Mouse (Mus musculus) heart, embryonic 11.5 days (tissue): Measurements from ENCODE around the gene Drd4. TPM values are rescaled to one million over a fixed set of nuclear protein-coding genes. Genes with fewer than 3 reads are reported as not detected.

ENCODE experiments used
- ATAC-seq: fragments of 200-750 bp; cut with Nextera tagmentation; replicated peaks from 2 replicates; pipeline ENCODE4 v1.8.0; 2017; ENCODE audit warnings: moderate library complexity; ENCODE audit not compliant: insufficient number of reproducible peaks, low FRiP score, low TSS enrichment
- H3K27ac ChIP-seq: fragments of 300-500 bp; sonication (generic); 2 replicates; pipeline ENCODE4 v1.5.1; 2014; ENCODE audit warnings: mild to moderate bottlenecking, low read depth, low read length
- H3K27me3 ChIP-seq: fragments of 300-500 bp; sonication (generic); 2 replicates; pipeline ENCODE4 v1.6.1; 2014; ENCODE audit warnings: mild to moderate bottlenecking, low read length, mixed read lengths; ENCODE audit not compliant: control insufficient read depth, insufficient read depth
- H3K36me3 ChIP-seq: fragments of 300-500 bp; sonication (generic); 2 replicates; pipeline ENCODE4 v1.6.1; 2014; ENCODE audit warnings: mild to moderate bottlenecking, low read length, moderate library complexity, mixed read lengths; ENCODE audit not compliant: control insufficient read depth, insufficient read depth
- H3K4me1 ChIP-seq: fragments of 300-500 bp; sonication (generic); 2 replicates; pipeline ENCODE4 v1.6.1; 2014; ENCODE audit warnings: low read length; ENCODE audit not compliant: control insufficient read depth, insufficient read depth
- H3K4me2 ChIP-seq: fragments of 300-500 bp; sonication (generic); 2 replicates; pipeline ENCODE4 v1.6.1; 2014; ENCODE audit warnings: mild to moderate bottlenecking, moderate library complexity
- H3K4me3 ChIP-seq: fragments of 300-500 bp; sonication (generic); 2 replicates; pipeline ENCODE4 v1.5.1; 2014; ENCODE audit warnings: low read depth, low read length
- H3K9ac ChIP-seq: fragments of 300-500 bp; sonication (generic); 2 replicates; pipeline ENCODE4 v1.6.1; 2014; ENCODE audit warnings: mild to moderate bottlenecking, low read depth, low read length, moderate library complexity
- H3K9me3 ChIP-seq: fragments of 300-500 bp; sonication (generic); replicated peaks from 2 replicates; pipeline ENCODE4 v1.6.1; 2016; ENCODE audit warnings: low read length; ENCODE audit not compliant: control insufficient read depth
- WGBS: fragments of 180-500 bp; shearing (Covaris S2); extraction: QIAGEN DNeasy Blood & Tissue Kit; methylation state at CpG from one replicate; pipeline ENCODE4 v1.1.7; 2014; ENCODE audit not compliant: insufficient replicate concordance; 5-methylcytosine and 5-hydroxymethylcytosine counted together
- polyA plus RNA-seq: library from polyadenylated mRNA; unstranded; fragments of >200 nt; fragmentation: Nextera tagmentation; extraction: Ambion mirVana; gene quantifications from 2 replicates; pipeline ENCODE4 v1.2.1, GENCODE M21; 2014

Gene Drd4
- polyA plus RNA-seq, 1 experiment from 2014 or later: 0.10 TPM

DNA sequence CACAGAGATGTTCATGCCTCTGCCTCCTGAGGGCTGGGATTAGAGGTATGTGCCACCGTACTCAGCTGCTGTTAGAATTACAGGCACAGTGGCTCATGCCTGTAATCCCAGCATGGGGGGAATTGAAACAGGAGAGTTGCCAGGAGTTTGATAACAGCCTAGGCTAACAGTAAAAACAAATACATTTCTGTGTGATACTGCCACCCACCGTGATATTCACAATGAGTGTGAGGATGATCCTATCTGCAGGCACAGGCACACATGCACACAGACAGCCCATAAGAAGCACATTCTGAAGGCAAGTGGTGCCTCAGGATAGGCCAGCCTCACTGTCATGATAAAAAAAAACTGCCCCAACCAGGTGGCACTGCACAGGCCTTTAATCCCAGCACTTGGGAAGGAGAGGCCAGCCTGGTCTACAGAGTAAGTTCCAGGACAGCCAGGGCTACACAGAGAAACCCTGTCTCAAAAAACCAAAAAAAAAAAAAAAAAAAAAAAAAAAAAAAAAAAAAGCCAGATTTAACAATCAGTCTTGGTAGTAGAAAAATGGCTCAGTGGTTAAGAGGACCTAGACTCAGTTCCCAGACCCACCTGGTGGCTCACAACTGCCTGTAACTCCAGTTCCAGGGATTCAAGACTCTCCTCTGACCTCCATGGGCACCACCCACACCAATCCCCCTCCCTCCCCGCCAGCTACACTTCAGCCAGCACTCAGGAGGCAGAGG, 6.3 kb downstream of the Drd4 start:
- no peak overlapping the region for H3K9ac ChIP-seq
- peaks cover 16% of the 10 kb centered on the region for H3K4me1 ChIP-seq
- peaks cover 16% of the 10 kb centered on the region; the same call in 1 of the 2 replicates for H3K36me3 ChIP-seq
- H3K9me3 ChIP-seq: no peaks in the 10 kb centered on the region
- H3K27me3 ChIP-seq: peaks cover 29% of the 10 kb centered on the region
- 82% methylated on average over 3 of the region's 3 CpGs for WGBS
- no peak overlapping the region for H3K4me2 ChIP-seq
- no peak overlapping the region for H3K4me3 ChIP-seq
- H3K27ac ChIP-seq: no peak overlapping the region
- no peak for ATAC-seq

DNA sequence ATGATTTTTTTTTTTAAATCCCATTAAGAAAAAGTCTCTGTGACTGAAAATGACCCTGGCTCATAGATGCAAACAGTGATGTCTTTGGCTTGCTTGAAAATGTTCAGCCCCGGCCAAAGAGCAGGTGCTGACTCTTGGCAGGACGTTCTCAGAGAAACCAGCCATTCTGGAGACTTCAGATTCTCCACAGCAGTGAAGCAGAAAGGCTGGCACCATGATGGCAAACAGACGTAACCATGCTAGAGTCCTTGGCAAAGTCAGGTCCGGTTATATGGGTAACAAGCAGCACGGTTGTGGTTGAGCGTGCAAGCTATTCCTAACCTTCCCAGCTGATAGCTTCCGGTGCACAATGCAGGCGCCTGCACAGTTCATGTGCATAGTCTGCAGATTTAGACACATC, 7.4 kb downstream of the Drd4 start:
- Histone ChIP-seq H3K4me3 (no peak overlapping the region), H3K9ac (no peak overlapping the region), H3K4me1 (peaks cover 7% of the 10 kb centered on the region), H3K36me3 (peaks cover 16% of the 10 kb centered on the region; the same call in 1 of the 2 replicates), H3K27ac (no peak overlapping the region), H3K9me3 (no peaks in the 10 kb centered on the region), H3K4me2 (no peak overlapping the region), H3K27me3 (peaks cover 18% of the 10 kb centered on the region)
- ATAC-seq: no peak
- 93% methylated on average over 8 of the region's 8 CpGs for WGBS

DNA sequence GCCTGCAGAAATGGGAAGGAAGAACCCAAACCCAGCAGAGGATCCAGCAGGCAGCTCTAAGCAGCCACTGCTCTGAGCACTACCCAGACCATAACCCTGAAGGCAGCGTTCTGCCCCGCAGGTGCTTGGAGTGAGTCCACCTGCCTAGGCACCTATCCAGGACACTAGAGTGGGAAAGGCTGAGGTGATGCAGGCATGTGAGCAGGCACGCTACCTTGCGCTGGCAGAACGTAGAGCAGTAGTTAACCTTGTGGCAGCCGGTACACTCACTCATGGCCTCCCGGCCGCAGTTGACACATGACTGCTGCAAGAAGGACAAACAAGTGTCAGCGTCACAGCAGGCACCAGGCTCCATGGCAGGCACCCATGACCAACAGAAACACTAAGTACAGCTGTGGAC, 9.6 kb downstream of the Drd4 start:
- Histone ChIP-seq H3K4me2 (no peak overlapping the region), H3K9me3 (no peaks in the 10 kb centered on the region), H3K9ac (no peak overlapping the region), H3K27me3 (no peaks in the 10 kb centered on the region), H3K27ac (no peak overlapping the region), H3K4me3 (no peak overlapping the region), H3K4me1 (no peaks in the 10 kb centered on the region), H3K36me3 (peaks cover 24% of the 10 kb centered on the region; the same call in 1 of the 2 replicates)
- no peak for ATAC-seq
- WGBS: 95% methylated on average over 9 of the region's 9 CpGs

DNA sequence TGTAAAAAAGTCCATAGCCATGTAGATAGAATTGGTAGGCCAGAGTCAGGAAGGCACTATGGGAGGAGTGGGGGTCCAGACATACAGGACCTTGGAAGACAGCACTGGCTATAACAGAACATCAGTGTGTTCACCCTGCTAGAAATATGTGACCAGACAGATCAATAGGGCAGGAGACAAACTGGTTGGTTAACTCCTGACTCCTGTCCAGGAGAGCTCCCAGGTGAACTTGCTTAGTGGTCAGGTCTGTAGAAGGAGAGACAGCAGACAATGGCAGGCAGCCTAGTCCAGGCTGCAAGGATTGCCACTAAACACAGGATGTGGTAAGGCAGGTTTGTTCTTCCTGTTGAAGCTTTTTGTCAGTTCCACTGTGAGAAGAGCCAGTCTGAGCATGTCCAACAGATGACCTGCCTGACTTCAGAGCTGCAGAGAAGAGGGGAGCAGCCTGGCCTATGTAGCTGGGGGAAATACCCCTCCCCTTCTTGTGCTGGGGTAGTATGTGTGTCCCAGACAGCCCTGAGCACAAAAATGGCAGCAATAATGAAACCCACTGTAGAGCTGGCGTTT, 11.0 kb downstream of the Drd4 start:
- Histone ChIP-seq H3K27ac (no peak overlapping the region), H3K4me1 (no peaks in the 10 kb centered on the region), H3K9ac (no peak overlapping the region), H3K4me2 (no peak overlapping the region), H3K4me3 (no peak overlapping the region), H3K36me3 (peaks cover 22% of the 10 kb centered on the region; the same call in 1 of the 2 replicates), H3K27me3 (no peaks in the 10 kb centered on the region), H3K9me3 (no peaks in the 10 kb centered on the region)
- 86% methylated on average over 1 of the region's 1 CpGs for WGBS
- ATAC-seq: no peak

DNA sequence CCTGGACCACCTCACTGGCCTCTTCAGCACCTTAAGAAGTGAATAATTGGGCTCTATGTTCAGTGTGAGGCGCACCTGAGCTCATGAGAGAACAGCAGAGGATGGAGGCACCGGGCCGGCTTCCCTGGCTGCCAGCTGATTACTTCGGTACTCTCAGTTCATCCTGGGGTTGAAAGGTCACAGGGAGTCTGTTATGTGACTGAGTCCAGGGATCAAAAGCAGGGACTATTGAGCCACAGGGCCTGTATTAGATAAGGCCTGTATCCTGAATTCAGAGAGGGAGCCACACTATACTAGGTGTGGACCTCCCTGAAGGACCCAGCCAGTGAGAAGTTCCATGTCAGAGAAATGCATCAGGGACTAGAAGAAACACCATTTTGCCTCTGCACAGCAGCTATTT, 12.7 kb downstream of the Drd4 start:
- H3K9ac ChIP-seq: no peak overlapping the region
- no peaks in the 10 kb centered on the region for H3K9me3 ChIP-seq
- peaks cover 24% of the 10 kb centered on the region; the same call in 1 of the 2 replicates for H3K36me3 ChIP-seq
- WGBS: 87% methylated on average over 4 of the region's 4 CpGs
- no peak overlapping the region for H3K4me3 ChIP-seq
- no peak overlapping the region for H3K27ac ChIP-seq
- no peaks in the 10 kb centered on the region for H3K4me1 ChIP-seq
- no peak for ATAC-seq
- H3K4me2 ChIP-seq: no peak overlapping the region
- no peaks in the 10 kb centered on the region for H3K27me3 ChIP-seq

DNA sequence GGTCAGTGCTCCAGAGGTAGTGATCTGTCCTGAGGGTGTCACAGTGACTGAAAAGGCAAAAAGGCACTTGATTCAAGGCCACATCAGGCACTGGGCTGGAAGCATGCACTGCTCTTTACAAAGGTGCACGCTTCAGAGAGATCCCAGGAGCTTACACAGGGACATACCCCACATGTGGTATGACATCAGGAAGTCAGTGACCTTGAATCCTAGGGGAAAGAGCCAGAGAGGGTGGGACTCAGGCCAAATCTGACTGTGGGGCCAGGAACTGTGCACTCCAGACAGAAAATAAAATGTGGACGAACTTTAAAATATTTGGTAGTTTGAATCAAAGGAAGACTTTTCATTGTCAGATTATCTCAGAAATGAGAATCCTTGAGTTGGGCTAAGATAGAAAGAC, 22.6 kb downstream of the Drd4 start:
- no peak overlapping the region for H3K27ac ChIP-seq
- H3K27me3 ChIP-seq: no peaks in the 10 kb centered on the region
- no peaks in the 10 kb centered on the region for H3K4me1 ChIP-seq
- no peak overlapping the region for H3K4me2 ChIP-seq
- H3K4me3 ChIP-seq: no peak overlapping the region
- H3K36me3 ChIP-seq: peaks cover 43% of the 10 kb centered on the region
- no peaks in the 10 kb centered on the region for H3K9me3 ChIP-seq
- 87% methylated on average over 2 of the region's 2 CpGs for WGBS
- H3K9ac ChIP-seq: no peak overlapping the region
- no peak for ATAC-seq

DNA sequence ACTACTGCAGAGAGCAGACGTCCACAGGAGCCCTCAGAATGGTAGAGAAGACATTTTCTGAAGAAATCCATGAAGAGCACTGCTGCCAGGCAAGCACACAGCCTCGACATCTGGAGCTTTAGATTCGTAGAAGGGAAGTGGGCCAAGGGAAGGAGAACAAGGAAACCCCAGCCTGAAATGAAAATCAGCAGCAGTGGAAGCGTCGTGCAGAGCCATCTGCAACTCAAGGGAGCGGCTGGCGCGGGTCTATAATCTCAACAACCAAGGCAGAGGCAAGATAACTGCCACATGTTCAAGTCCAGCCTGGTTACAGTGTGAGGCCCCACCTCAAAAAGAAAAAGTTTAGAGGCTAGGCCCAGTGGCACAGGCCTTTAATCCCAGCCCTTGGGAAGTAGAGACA, 23.3 kb downstream of the Drd4 start:
- WGBS: 80% methylated on average over 8 of the region's 8 CpGs
- H3K4me2 ChIP-seq: no peak overlapping the region

DNA sequence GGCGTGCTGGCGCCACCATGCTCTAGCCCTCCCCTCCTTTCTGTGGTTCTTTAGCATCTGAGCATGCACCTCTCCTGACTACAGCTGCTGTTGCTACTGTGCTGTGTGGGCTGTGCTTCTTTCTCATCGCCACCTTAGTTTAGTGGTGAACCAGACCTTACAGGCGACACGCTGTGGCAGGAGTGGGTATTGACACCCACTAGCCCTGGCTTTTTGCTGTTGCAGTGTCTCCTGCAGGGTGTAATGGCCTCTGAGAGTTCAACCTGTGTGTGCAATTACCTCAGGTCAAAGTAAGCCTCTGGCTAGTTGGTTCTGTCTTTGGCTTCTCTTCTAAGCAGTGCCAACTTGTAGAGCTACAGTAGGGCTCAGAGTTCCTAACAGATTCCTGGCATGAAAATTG, 24.2 kb downstream of the Drd4 start:
- no peak for ATAC-seq
- Histone ChIP-seq H3K9ac (no peak overlapping the region), H3K36me3 (peaks cover 39% of the 10 kb centered on the region), H3K4me3 (no peak overlapping the region), H3K9me3 (no peaks in the 10 kb centered on the region), H3K27me3 (no peaks in the 10 kb centered on the region), H3K27ac (no peak overlapping the region), H3K4me1 (no peaks in the 10 kb centered on the region), H3K4me2 (no peak overlapping the region)
- WGBS: 78% methylated on average over 5 of the region's 5 CpGs

More for the DNA sequence above, 23.3 kb downstream of the Drd4 start:
- no peak overlapping the region for H3K27ac ChIP-seq
- H3K9ac ChIP-seq: no peak overlapping the region
- H3K9me3 ChIP-seq: no peaks in the 10 kb centered on the region
- H3K36me3 ChIP-seq: peaks cover 40% of the 10 kb centered on the region
- ATAC-seq: no peak
- H3K4me3 ChIP-seq: no peak overlapping the region
- no peaks in the 10 kb centered on the region for H3K4me1 ChIP-seq
- no peaks in the 10 kb centered on the region for H3K27me3 ChIP-seq
